Mouse (Mus musculus) forebrain, embryonic 16.5 days (tissue): ENCODE measurements at regions not wholly inside any gene's neighbourhood (a gene's known extent, or its start where the extent isn't known, plus 50 kb on each side); places are given as distances from the start of the nearest gene placed in this dataset.
A peak's percentile ranks its signal among the peaks of the same experiment; 100 is the strongest.

Experiments used
- ATAC-seq: fragments of 200-750 bp; cut with Nextera tagmentation; 2 replicates; pipeline ENCODE4 v1.8.0; 2017; ENCODE audit warnings: mild to moderate bottlenecking, moderate library complexity
- H3K27ac ChIP-seq: fragments of 300-500 bp; sonication (generic); 2 replicates; pipeline ENCODE4 v1.5.1; 2014; ENCODE audit warnings: low read length, control low read depth
- H3K27me3 ChIP-seq: fragments of 300-500 bp; sonication (generic); replicated peaks from 2 replicates; pipeline ENCODE4 v1.6.1; 2014; ENCODE audit warnings: low read length; ENCODE audit not compliant: control insufficient read depth, insufficient read depth
- H3K36me3 ChIP-seq: fragments of 300-500 bp; sonication (generic); 2 replicates; pipeline ENCODE4 v1.6.1; 2014; ENCODE audit not compliant: control insufficient read depth, insufficient read depth
- H3K4me1 ChIP-seq: fragments of 300-500 bp; sonication (generic); replicated peaks from 2 replicates; pipeline ENCODE4 v1.6.1; 2014; ENCODE audit warnings: low read length; ENCODE audit not compliant: control insufficient read depth, insufficient read depth
- H3K4me2 ChIP-seq: fragments of 300-500 bp; sonication (generic); 2 replicates; pipeline ENCODE4 v1.6.1; 2014; ENCODE audit warnings: mild to moderate bottlenecking, low read length, control low read depth
- H3K4me3 ChIP-seq: fragments of 300-500 bp; sonication (generic); replicated peaks from 2 replicates; pipeline ENCODE4 v1.5.1; 2014; ENCODE audit warnings: mild to moderate bottlenecking, low read length, control low read depth
- H3K9ac ChIP-seq: fragments of 300-500 bp; sonication (generic); replicated peaks from 2 replicates; pipeline ENCODE4 v1.6.1; 2014; ENCODE audit warnings: low read depth, low read length, control low read depth
- H3K9me3 ChIP-seq: fragments of 300-500 bp; sonication (generic); 2 replicates; pipeline ENCODE4 v1.6.1; 2016; ENCODE audit warnings: low read length; ENCODE audit not compliant: control insufficient read depth
- WGBS: fragments of 180-500 bp; shearing (Covaris S2); extraction: QIAGEN DNeasy Blood & Tissue Kit; methylation state at CpG from one replicate; pipeline ENCODE4 v1.1.7; 2014; 5-methylcytosine and 5-hydroxymethylcytosine counted together

DNA sequence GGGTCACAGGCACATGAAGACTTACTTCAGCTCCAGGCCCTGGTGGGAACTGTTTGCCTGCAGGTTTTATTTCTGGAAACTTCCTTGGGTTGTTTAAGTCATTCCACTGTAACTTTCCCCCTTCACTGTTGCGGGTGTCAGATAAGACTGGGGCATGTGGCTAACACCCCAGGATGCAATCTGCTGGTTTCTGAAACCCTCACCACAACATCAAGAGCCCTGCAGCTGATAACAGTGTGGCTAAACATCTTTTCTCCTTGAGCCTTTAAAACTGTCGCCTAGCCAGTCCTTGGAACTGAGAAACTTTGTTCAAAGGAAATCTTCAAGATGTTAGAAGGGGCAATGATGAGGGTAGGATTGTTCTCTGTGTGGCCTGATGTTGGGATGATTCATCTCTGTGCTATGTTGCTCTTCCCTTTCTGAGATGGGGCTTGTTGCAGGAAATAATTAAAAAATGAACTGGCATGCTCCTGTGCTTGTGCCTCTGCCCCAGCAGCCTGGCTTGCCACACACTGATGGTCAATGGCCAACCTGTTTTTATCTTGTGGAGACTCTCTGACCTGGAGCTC, 272.3 kb upstream of the Eif4g2 start:
- Histone ChIP-seq H3K4me3 (no peak overlapping the region), H3K4me2 (no peak overlapping the region), H3K36me3 (no peaks in the 10 kb centered on the region), H3K4me1 (no peaks in the 10 kb centered on the region), H3K9ac (no peak overlapping the region), H3K9me3 (no peaks in the 10 kb centered on the region), H3K27me3 (no peaks in the 10 kb centered on the region), H3K27ac (no peak overlapping the region)
- ATAC-seq, result no peak
- 82% methylated on average over 2 of the region's 2 CpGs for WGBS

DNA sequence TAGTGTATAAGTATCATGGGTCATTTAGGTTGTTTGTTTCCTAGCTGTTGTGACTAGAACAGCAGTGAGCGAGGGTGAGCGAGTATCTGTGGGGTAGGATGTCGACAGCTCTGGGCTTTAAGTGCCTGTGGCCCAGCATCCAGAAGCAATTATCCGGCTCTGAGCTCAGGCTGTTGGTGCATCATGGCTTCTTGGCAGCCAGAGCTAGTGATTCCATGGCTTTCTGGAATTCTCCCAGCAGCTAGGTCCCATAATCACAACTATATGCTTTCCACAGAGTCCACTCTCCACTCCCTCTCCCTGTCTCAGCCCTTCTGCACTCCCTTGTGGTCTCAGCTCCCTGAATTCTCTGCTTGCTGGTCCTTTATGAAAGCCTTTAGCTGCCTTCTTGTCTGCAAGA, 271.2 kb upstream of the Eif4g2 start:
- no peak overlapping the region for H3K4me3 ChIP-seq
- H3K4me1 ChIP-seq, result no peaks in the 10 kb centered on the region
- H3K4me2 ChIP-seq, result no peak overlapping the region
- 73% methylated on average over 4 of the region's 4 CpGs for whole genome bisulfite sequencing
- no peaks in the 10 kb centered on the region for H3K9me3 ChIP-seq
- no peaks in the 10 kb centered on the region for H3K27me3 ChIP-seq
- H3K27ac ChIP-seq, result no peak overlapping the region
- no peak for ATAC-seq
- no peak overlapping the region for H3K9ac ChIP-seq
- H3K36me3 ChIP-seq, result no peaks in the 10 kb centered on the region

DNA sequence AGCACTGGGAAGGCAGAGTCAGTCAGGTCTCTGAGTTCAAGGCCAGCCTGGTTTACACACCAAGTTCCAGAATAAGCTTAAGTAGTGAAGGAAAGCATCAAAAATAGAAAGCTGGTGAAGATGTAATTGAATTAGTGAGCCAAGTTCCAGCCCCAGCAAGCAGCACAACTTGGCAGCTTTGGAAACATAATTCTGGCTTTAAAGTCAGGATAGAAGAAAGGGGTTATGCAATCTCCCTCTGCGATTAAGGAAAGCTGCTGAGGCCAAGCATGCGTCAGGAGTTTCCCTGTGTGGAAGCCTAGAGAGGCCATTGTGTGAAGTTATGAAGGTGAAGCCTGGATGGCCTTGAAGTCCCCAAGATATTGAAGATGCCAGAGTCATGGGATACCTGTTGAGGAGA, 269.3 kb upstream of the Eif4g2 start:
- H3K9ac ChIP-seq, result no peak overlapping the region
- H3K36me3 ChIP-seq, result no peaks in the 10 kb centered on the region
- 91% methylated on average over 2 of the region's 2 CpGs for WGBS
- no peak for ATAC-seq
- H3K4me3 ChIP-seq, result no peak overlapping the region
- H3K4me1 ChIP-seq, result no peaks in the 10 kb centered on the region
- no peaks in the 10 kb centered on the region for H3K27me3 ChIP-seq
- H3K4me2 ChIP-seq, result no peak overlapping the region
- no peaks in the 10 kb centered on the region for H3K9me3 ChIP-seq
- H3K27ac ChIP-seq, result no peak overlapping the region

DNA sequence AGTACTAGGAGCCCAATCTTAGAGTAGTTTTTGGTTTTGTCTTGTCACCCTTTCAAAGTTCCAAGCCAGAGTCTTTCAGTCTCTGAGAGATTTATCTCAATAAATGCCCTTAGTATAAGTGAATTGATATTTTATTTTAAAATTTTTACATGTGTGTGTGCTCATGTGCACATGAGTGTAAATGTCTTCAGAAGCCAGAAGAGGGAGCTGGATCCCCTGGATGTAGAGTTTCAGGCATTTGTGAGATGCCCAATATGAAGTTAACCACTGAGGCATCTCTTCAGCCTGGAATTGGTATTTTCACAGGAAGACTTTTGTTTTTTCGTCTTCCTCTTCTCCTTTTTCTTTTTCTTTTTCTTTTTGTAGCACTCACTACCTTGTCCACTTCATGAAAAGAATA, 262.3 kb upstream of the Eif4g2 start:
- Histone ChIP-seq H3K27me3 (no peaks in the 10 kb centered on the region), H3K4me2 (no peak overlapping the region)
- WGBS, result 83% methylated on average over 1 of the region's 1 CpGs

DNA sequence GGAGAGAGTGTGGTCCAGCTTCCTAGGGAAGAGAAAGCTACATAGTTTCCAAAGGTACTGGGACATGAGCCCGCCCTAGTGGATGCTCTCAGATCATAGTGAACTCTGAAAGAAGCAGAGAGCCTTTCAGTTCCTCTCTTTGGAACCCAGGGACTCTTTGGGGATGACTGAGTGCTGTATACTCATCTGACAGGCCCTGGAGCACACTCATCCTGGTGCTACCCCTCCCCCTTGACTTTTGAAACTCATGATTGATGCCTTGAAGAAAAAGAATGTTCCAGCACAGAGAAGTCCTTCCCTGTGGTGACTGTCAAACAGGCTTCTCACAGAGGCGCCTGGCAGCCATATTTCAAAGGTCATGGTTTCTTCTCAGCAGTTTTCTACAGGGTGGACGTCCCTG, 254.2 kb upstream of the Eif4g2 start:
- no peak overlapping the region for H3K9ac ChIP-seq
- 59% methylated on average over 3 of the region's 3 CpGs for WGBS
- no peaks in the 10 kb centered on the region for H3K27me3 ChIP-seq
- no peaks in the 10 kb centered on the region for H3K36me3 ChIP-seq
- no peaks in the 10 kb centered on the region for H3K4me1 ChIP-seq
- no peak overlapping the region for H3K27ac ChIP-seq
- H3K4me2 ChIP-seq, result no peak overlapping the region
- H3K9me3 ChIP-seq, result no peaks in the 10 kb centered on the region
- no peak for ATAC-seq
- no peak overlapping the region for H3K4me3 ChIP-seq

More for the DNA sequence above, 262.3 kb upstream of the Eif4g2 start:
- Histone ChIP-seq H3K9ac (no peak overlapping the region), H3K27ac (no peak overlapping the region), H3K4me3 (no peak overlapping the region), H3K4me1 (no peaks in the 10 kb centered on the region), H3K9me3 (no peaks in the 10 kb centered on the region), H3K36me3 (no peaks in the 10 kb centered on the region)
- no peak for ATAC-seq

DNA sequence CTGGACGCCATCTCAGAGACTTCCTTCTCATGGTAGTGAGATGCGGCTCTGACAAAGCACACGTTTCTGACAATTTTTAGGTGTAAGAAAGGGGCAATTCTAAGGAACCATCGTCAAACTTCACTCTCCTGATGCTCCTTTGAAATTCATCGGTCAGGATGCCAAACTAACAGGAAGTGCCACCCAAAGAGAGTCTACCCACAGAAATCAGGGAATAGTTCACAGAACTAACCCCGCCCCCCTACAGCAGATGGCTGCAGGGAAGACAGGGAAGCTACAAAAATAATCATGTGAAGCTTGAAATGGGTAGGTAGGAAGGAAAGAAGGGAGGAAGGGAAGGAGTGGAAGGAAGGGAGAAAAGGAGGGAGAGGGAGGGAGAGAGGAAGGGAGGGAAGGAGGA, 240.1 kb upstream of the Eif4g2 start:
- no peaks in the 10 kb centered on the region for H3K36me3 ChIP-seq
- ATAC-seq, result no peak
- no peak overlapping the region for H3K9ac ChIP-seq
- H3K9me3 ChIP-seq, result no peaks in the 10 kb centered on the region
- H3K4me2 ChIP-seq, result no peak overlapping the region
- H3K4me3 ChIP-seq, result no peak overlapping the region
- WGBS, result 86% methylated on average over 6 of the region's 6 CpGs
- H3K27ac ChIP-seq, result no peak overlapping the region
- peaks cover 17% of the 10 kb centered on the region; the same call in 1 of the 2 replicates for H3K27me3 ChIP-seq
- no peaks in the 10 kb centered on the region for H3K4me1 ChIP-seq

DNA sequence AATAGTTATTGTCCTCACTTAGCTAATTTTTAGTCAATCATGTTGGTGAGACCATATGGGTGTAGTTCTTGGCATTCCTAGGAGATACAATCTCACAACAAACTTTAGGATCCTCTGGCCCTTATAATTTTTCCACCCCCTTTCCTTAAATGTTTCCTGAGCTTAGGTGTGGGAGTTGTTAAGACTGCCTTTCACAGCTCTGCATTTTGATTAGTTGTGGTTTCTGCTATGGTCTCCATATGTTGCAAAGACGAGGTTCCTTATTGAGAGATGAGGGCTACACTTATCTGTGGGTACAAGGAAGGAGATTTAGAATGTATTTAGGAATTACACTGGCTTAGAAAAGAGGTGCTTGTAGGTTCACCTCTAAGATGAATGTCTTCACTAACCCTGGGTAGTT, 237.1 kb upstream of the Eif4g2 start:
- Histone ChIP-seq H3K9ac (no peak overlapping the region), H3K27me3 (peaks cover 20% of the 10 kb centered on the region; the same call in 1 of the 2 replicates), H3K4me2 (no peak overlapping the region), H3K4me3 (no peak overlapping the region), H3K4me1 (peaks cover 5% of the 10 kb centered on the region; the same call in 1 of the 2 replicates), H3K27ac (no peak overlapping the region), H3K9me3 (no peaks in the 10 kb centered on the region), H3K36me3 (no peaks in the 10 kb centered on the region)
- WGBS, result 73% methylated on average over 1 of the region's 1 CpGs
- ATAC-seq, result no peak

DNA sequence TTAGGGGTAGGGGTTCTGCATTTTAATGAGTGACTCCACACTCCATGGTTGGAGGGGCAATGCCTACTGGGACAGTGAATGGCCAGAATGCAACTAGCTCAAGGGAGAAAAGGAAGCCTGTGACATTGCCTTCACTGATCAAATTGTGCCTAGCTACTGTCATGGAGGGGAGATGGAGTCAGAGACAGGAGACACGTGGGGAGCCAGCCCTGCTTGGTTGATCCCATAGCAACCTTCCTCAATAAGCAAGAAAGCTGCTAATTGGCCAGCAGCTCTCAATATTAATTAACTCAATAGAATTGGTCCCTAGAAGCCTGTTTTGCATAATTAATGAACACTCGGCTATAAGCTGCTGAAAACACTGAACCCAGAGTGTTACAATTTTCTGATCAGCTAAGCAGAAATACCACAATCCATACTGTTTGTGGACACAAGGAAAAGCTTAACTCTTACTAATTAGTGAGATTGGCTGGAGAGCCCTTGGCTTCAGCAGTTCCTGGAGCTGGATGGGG, 233.7 kb upstream of the Eif4g2 start:
- Histone ChIP-seq H3K4me1 (peaks cover 5% of the 10 kb centered on the region; the same call in 1 of the 2 replicates), H3K4me2 (no peak overlapping the region), H3K9ac (no peak overlapping the region), H3K9me3 (peaks cover 2% of the 10 kb centered on the region), H3K4me3 (no peak overlapping the region), H3K27me3 (peaks cover 16% of the 10 kb centered on the region; the same call in 1 of the 2 replicates), H3K27ac (no peak overlapping the region), H3K36me3 (no peaks in the 10 kb centered on the region)
- ATAC-seq, result peak; percentile 59; the same call in 1 of the 2 replicates
- WGBS, result 15% methylated on average over 2 of the region's 2 CpGs

DNA sequence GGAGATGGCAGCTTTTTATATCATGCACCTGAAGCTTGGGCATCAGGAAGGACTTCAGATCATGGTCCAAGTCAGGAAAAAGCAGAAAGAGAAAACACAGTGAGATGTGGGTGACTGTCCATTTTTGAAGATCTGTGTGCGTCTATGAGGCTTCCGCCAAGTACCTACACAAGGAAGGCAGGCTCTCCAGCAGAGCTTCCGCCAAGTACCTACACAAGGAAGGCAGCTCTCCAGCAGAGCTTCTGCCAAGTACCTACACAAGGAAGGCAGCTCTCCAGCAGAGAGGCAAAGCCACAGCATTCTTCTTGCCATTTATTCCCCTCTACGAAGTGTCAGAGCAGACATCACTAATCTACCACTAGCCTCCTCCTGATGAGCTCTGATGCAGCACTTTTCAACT, 231.1 kb upstream of the Eif4g2 start:
- H3K9ac ChIP-seq, result no peak overlapping the region
- H3K4me2 ChIP-seq, result no peak overlapping the region
- H3K36me3 ChIP-seq, result no peaks in the 10 kb centered on the region
- H3K4me3 ChIP-seq, result no peak overlapping the region
- H3K9me3 ChIP-seq, result peaks cover 3% of the 10 kb centered on the region
- no peak overlapping the region for H3K27ac ChIP-seq
- H3K4me1 ChIP-seq, result peaks cover 5% of the 10 kb centered on the region; the same call in 1 of the 2 replicates
- peaks cover 12% of the 10 kb centered on the region; the same call in 1 of the 2 replicates for H3K27me3 ChIP-seq
- 90% methylated on average over 4 of the region's 4 CpGs for WGBS
- no peak for ATAC-seq

DNA sequence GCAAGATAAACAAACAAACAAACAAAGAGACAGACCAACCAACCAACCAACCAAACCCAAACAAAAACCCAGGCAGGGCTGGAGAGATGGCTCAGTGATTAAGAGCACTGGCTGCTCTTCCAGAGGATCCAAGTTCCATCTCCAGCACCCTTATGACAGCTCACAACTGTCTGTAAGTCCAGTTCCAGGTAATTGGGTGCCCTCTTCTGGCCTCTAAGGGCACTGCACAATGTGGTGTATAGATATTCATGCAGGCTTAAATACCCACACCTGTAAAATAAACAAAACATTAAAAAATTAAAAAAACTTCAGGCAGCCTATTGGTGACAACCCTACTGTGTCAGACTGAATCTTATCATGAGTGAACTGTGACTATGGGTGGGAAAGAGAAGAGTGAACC, 222.4 kb upstream of the Eif4g2 start:
- no peak for ATAC-seq
- H3K9me3 ChIP-seq, result no peaks in the 10 kb centered on the region
- peaks cover 3% of the 10 kb centered on the region; the same call in 1 of the 2 replicates for H3K27me3 ChIP-seq
- no peak overlapping the region for H3K4me3 ChIP-seq
- H3K36me3 ChIP-seq, result no peaks in the 10 kb centered on the region
- no peak overlapping the region for H3K27ac ChIP-seq
- peaks cover 7% of the 10 kb centered on the region for H3K4me1 ChIP-seq
- no peak overlapping the region for H3K4me2 ChIP-seq
- H3K9ac ChIP-seq, result no peak overlapping the region
